Mouse (Mus musculus): Measurements from ENCODE around the gene Dhx30. TPM values are rescaled to one million over a fixed set of nuclear protein-coding genes. Genes with fewer than 3 reads are reported as not detected.

Dhx30 gene
- total RNA-seq, 2 experiments from 2014 or later: 154 to 159 TPM

DNA sequence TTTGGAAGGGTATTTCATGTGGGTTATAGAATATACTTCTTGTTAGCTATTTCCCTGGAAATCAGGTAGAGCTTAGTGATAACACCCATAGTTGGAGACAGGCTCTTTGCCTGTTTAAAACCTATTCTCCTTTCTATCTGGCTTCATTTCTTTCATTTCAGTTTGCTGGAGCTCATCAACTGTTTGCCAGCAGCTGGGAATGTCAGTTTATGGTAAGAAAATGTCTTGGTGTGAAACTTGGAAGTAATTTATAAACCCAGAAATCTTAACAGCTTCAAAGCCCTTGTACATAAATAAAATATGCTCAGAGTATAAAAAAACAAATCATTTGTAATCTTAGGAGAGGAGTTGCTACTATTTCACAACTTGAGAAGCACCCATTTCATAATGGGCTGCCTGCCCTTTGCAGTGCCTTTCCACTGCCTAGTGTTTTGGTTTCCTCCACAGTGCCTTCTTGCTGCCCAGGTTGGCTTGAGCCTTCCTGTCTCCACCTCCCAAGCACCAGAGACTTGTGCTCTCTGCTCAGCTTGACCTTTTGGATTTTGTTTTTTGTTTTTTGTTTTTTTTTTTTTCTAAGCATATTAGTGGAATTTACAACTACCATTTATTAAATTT lies 71.8 kb downstream of the Dhx30 start:
- no peak for DNase-seq

DNA sequence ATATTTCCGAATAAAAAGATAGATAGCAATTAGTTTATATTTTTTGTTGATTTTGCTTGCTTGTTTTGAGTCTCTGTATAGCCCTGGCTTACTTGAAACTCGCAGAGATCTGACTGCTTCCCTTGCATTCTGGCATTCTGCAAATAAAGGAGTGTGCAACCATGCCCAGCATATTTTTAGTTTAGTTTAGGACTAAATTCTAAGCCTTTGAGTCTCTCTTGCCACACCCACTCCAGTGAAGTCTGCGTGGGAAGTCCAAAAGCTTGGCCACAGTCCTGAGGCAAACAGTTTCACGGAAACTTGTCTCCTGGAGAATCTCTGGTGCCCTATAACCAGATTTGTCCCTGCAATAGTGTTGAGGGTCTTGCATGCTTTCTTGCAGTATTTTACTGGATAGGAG lies 73.3 kb downstream of the Dhx30 start:
- no peak for DNase-seq

DNA sequence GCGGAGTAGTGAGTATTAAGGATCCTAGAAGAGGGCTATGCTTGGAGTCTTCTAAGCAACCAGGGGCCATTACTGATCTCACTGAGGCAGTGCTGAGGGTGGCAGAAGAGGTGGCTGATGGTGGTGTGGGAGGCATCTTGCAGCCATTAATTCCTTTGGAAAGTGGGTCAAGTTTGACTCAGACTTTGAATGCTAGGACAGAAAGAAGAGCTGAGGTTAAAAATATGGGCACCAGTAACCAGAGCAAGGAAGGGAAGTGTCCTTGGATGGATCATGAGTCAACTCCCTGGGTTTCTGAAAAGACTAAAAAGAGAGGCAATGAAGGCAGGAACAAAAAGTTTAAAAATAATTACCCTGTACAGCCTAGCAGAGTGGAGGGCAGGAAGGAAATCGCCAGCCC lies 79.1 kb downstream of the Dhx30 start:
- no peak for DNase-seq

DNA sequence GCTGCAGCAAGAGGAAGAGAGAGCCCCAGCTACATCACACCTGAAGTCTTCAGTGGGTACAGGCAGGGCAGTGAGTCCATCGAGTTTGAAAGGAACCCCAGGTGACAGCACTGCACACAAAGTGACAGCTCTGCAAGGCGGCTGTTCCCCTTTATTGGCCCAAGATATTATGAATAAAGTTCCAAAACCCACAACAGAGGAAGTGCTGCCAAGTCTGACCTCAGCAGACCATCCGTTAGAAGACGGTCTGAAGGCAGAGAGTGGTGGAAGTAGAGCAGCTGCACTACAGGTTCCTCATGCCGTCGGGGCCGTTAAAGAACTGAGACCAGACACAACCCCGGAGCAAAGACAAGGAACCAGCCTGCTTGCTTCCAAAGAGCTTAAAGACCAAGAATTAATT lies 79.7 kb downstream of the Dhx30 start:
- no peak for DNase-seq

DNA sequence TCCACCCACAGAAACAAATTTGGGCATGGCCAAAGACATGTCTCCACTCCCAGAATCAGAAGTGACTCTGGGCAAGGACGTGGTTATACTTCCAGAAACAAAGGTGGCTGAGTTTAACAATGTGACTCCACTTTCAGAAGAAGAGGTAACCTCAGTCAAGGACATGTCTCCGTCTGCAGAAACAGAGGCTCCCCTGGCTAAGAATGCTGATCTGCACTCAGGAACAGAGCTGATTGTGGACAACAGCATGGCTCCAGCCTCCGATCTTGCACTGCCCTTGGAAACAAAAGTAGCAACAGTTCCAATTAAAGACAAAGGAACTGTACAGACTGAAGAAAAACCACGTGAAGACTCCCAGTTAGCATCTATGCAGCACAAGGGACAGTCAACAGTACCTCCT lies 82.5 kb downstream of the Dhx30 start:
- no peak for DNase-seq

Other genes with a start within 250 kb of the Dhx30 start
- 1 to 10 TPM; 4.4 to 5.0 TPM for gene Cdc25a, start 242.3 kb downstream of the Dhx30 start, total RNA-seq (2021)
- gene Map4, start 186.4 kb downstream of the Dhx30 start, total RNA-seq (2021): 100 to 1,000 TPM; 555 to 604 TPM
- gene Smarcc1, start 122 bp downstream of the Dhx30 start, total RNA-seq (2021): 10 to 100 TPM; 60.7 to 67.9 TPM
- gene Cspg5, start 126.0 kb upstream of the Dhx30 start, total RNA-seq (2021): 100 to 1,000 TPM; 274 to 279 TPM
- gene Elp6, start 187.3 kb upstream of the Dhx30 start, total RNA-seq (2021): 10 to 100 TPM in 1 of 2 experiments, 1 to 10 TPM in 1; 9.7 to 13.8 TPM
- 10 to 100 TPM; 97.4 to 98.6 TPM for gene Scap, start 215.5 kb upstream of the Dhx30 start, total RNA-seq (2021)